Mouse (Mus musculus): ENCODE results near the gene Tcf3. TPM values are rescaled to one million over a fixed set of nuclear protein-coding genes. Genes with fewer than 3 reads are reported as not detected.

The Tcf3 gene
- total and polyA plus RNA-seq, 2 experiments, result 6.4 to 20.2 TPM

- H3K27ac ChIP-seq (replicated peaks; ENCODE audit: insufficient read depth, low read depth, low read length), result peak overlapping the region; percentile 61; the same call in 1 of the 2 replicates
- H3K4me3 ChIP-seq (ENCODE audit: insufficient read depth, low read depth, low read length), result peak overlapping the region; percentile 86
- 35% methylated on average over 10 of the region's 10 CpGs for WGBS
- H3K9ac ChIP-seq (ENCODE audit: low read depth, low read length), result peak overlapping the region; percentile 90
- TF ChIP-seq CTCF (IDR thresholded peaks at IDR 0.05; ENCODE audit: low read depth, low read length), result peak; percentile 37
- TF ChIP-seq POLR2A (IDR thresholded peaks at IDR 0.05; ENCODE audit: extremely low read depth, insufficient read depth, low read length), result no peak
- DNase-seq (ENCODE audit: extremely low read depth, low read depth, low spot score), result peak; percentile 52
- H3K4me1 ChIP-seq (ENCODE audit: control insufficient read depth, insufficient read depth, low read length), result peaks cover 17% of the 10 kb centered on the region
- peaks cover 10% of the 10 kb centered on the region; the same call in 1 of the 2 replicates for H3K36me3 ChIP-seq (ENCODE audit: control insufficient read depth, insufficient read depth, low read length)
- H3K27me3 ChIP-seq (ENCODE audit: control insufficient read depth, insufficient read depth, low read length), result no peaks in the 10 kb centered on the region
- peaks cover 6% of the 10 kb centered on the region; the same call in 1 of the 2 replicates for H3K79me2 ChIP-seq (ENCODE audit: control insufficient read depth, insufficient read depth, low read length)
These were observed 27.8 kb downstream of the Tcf3 start for GRCm38 (mm10) chr10:80405481-80406173.

- H3K36me3 ChIP-seq (ENCODE audit: control insufficient read depth, insufficient read depth, low read length), result peaks cover 10% of the 10 kb centered on the region; the same call in 1 of the 2 replicates
- H3K27me3 ChIP-seq (ENCODE audit: control insufficient read depth, insufficient read depth, low read length), result no peaks in the 10 kb centered on the region
- WGBS, result 83% methylated on average over 4 of the region's 4 CpGs
- no peak for DNase-seq (ENCODE audit: extremely low read depth, low read depth, low spot score)
- peaks cover 21% of the 10 kb centered on the region for H3K4me1 ChIP-seq (ENCODE audit: control insufficient read depth, insufficient read depth, low read length)
- peaks cover 6% of the 10 kb centered on the region; the same call in 1 of the 2 replicates for H3K79me2 ChIP-seq (ENCODE audit: control insufficient read depth, insufficient read depth, low read length)
- H3K9ac ChIP-seq (ENCODE audit: low read depth, low read length), result no peak overlapping the region
- H3K4me3 ChIP-seq (ENCODE audit: insufficient read depth, low read depth, low read length), result no peak overlapping the region
- H3K27ac ChIP-seq (replicated peaks; ENCODE audit: insufficient read depth, low read depth, low read length), result no peak overlapping the region
- TF ChIP-seq POLR2A (IDR thresholded peaks at IDR 0.05; ENCODE audit: extremely low read depth, insufficient read depth, low read length), result no peak
- TF ChIP-seq CTCF (IDR thresholded peaks at IDR 0.05; ENCODE audit: low read depth, low read length), result peak; percentile 78
These were observed 30.3 kb downstream of the Tcf3 start for GRCm38 (mm10) chr10:80403044-80403692.

GRCm38 (mm10) chr10:80400704-80401161, 32.7 kb downstream of the Tcf3 start:
- 46% methylated on average over 4 of the region's 4 CpGs for WGBS
- H3K27ac ChIP-seq (replicated peaks; ENCODE audit: insufficient read depth, low read depth, low read length), result no peak overlapping the region; the same call in 1 of the 2 replicates
- DNase-seq (ENCODE audit: extremely low read depth, low read depth, low spot score), result no peak
- H3K4me3 ChIP-seq (ENCODE audit: insufficient read depth, low read depth, low read length), result no peak overlapping the region
- peaks cover 8% of the 10 kb centered on the region for H3K79me2 ChIP-seq (ENCODE audit: control insufficient read depth, insufficient read depth, low read length)
- peaks cover 10% of the 10 kb centered on the region; the same call in 1 of the 2 replicates for H3K36me3 ChIP-seq (ENCODE audit: control insufficient read depth, insufficient read depth, low read length)
- peak overlapping the region; percentile 15; the same call in 1 of the 2 replicates for H3K9ac ChIP-seq (ENCODE audit: low read depth, low read length)
- peaks cover 23% of the 10 kb centered on the region for H3K4me1 ChIP-seq (ENCODE audit: control insufficient read depth, insufficient read depth, low read length)
- TF ChIP-seq POLR2A (IDR thresholded peaks at IDR 0.05; ENCODE audit: extremely low read depth, insufficient read depth, low read length), result no peak
- no peak for TF ChIP-seq CTCF (IDR thresholded peaks at IDR 0.05; ENCODE audit: low read depth, low read length)
- H3K27me3 ChIP-seq (ENCODE audit: control insufficient read depth, insufficient read depth, low read length), result no peaks in the 10 kb centered on the region

GRCm38 (mm10) chr10:80399973-80400703, 33.3 kb downstream of the Tcf3 start:
- H3K9ac ChIP-seq (ENCODE audit: low read depth, low read length), result peak overlapping the region; percentile 76
- 13% methylated on average over 17 of the region's 17 CpGs for WGBS
- peak overlapping the region; percentile 54 for H3K4me3 ChIP-seq (ENCODE audit: insufficient read depth, low read depth, low read length)
- peaks cover 8% of the 10 kb centered on the region for H3K79me2 ChIP-seq (ENCODE audit: control insufficient read depth, insufficient read depth, low read length)
- H3K36me3 ChIP-seq (ENCODE audit: control insufficient read depth, insufficient read depth, low read length), result peaks cover 10% of the 10 kb centered on the region; the same call in 1 of the 2 replicates
- H3K27me3 ChIP-seq (ENCODE audit: control insufficient read depth, insufficient read depth, low read length), result no peaks in the 10 kb centered on the region
- TF ChIP-seq POLR2A (IDR thresholded peaks at IDR 0.05; ENCODE audit: extremely low read depth, insufficient read depth, low read length), result no peak
- TF ChIP-seq CTCF (IDR thresholded peaks at IDR 0.05; ENCODE audit: low read depth, low read length), result no peak
- DNase-seq (ENCODE audit: extremely low read depth, low read depth, low spot score), result no peak
- H3K27ac ChIP-seq (replicated peaks; ENCODE audit: insufficient read depth, low read depth, low read length), result peak overlapping the region; percentile 58
- H3K4me1 ChIP-seq (ENCODE audit: control insufficient read depth, insufficient read depth, low read length), result peaks cover 18% of the 10 kb centered on the region

- WGBS, result 1% methylated on average over 75 of the region's 82 CpGs
- peaks cover 10% of the 10 kb centered on the region; the same call in 1 of the 2 replicates for H3K36me3 ChIP-seq (ENCODE audit: control insufficient read depth, insufficient read depth, low read length)
- H3K27ac ChIP-seq (replicated peaks; ENCODE audit: insufficient read depth, low read depth, low read length), result peak within 1 kb of the TSS; percentile 81
- peaks cover 8% of the 10 kb centered on the region for H3K79me2 ChIP-seq (ENCODE audit: control insufficient read depth, insufficient read depth, low read length)
- peaks cover 11% of the 10 kb centered on the region for H3K4me1 ChIP-seq (ENCODE audit: control insufficient read depth, insufficient read depth, low read length)
- DNase-seq (ENCODE audit: extremely low read depth, low read depth, low spot score), result peak; percentile 100
- peak within 1 kb of the TSS; percentile 62 for H3K4me3 ChIP-seq (ENCODE audit: insufficient read depth, low read depth, low read length)
- TF ChIP-seq POLR2A (IDR thresholded peaks at IDR 0.05; ENCODE audit: extremely low read depth, insufficient read depth, low read length), result peak; percentile 99
- TF ChIP-seq CTCF (IDR thresholded peaks at IDR 0.05; ENCODE audit: low read depth, low read length), result no peak
- no peaks in the 10 kb centered on the region for H3K27me3 ChIP-seq (ENCODE audit: control insufficient read depth, insufficient read depth, low read length)
- H3K9ac ChIP-seq (ENCODE audit: low read depth, low read length), result peak within 1 kb of the TSS; percentile 81
These were observed 34.1 kb downstream of the Tcf3 start, which contains the start of gene Mbd3 for GRCm38 (mm10) chr10:80399191-80399972. Mbd3 (minus strand) TSS chr10:80399550.

All from liver, adult 2 months (tissue).